Mouse (Mus musculus): ENCODE data around the gene Tctex1d1. TPM values are rescaled to one million over a fixed set of nuclear protein-coding genes. Genes with fewer than 3 reads are reported as not detected.

Tctex1d1 gene
- polyA plus RNA-seq, 1 experiment = not detected

- peak in 1 of 2 experiments; percentile 32 for DNase-seq (ENCODE audit: low read depth in 1 of 2, low spot score in 2 of 2)
- Histone ChIP-seq H3K36me3 (ENCODE audit: control insufficient read depth, insufficient read depth, low read length) (no peaks in the 10 kb centered on the region), H3K27me3 (ENCODE audit: control insufficient read depth, insufficient read depth, low read length) (no peaks in the 10 kb centered on the region), H3K4me3 (ENCODE audit: extremely low read depth, insufficient read depth, insufficient read length) (no peak overlapping the region), H3K4me1 (ENCODE audit: control insufficient read depth, insufficient read depth, insufficient read length) (no peaks in the 10 kb centered on the region), H3K27ac (ENCODE audit: insufficient read depth, low read length) (no peak overlapping the region)
- 1% methylated on average over 2 of the region's 2 CpGs for WGBS
- peak; percentile 52; the same call in 1 of the 2 replicates for TF ChIP-seq CTCF (IDR thresholded peaks at IDR 0.05; ENCODE audit: extremely low read depth, insufficient read depth, insufficient read length, insufficient replicate concordance)
- no peak for TF ChIP-seq POLR2A (IDR thresholded peaks at IDR 0.05; ENCODE audit: low read depth, low read length)
Observed at GRCm38 (mm10) chr4:102986917-102987316, 8.5 kb downstream of the Tctex1d1 start.

- H3K27ac ChIP-seq (ENCODE audit: insufficient read depth, low read length) = no peak overlapping the region
- no peaks in the 10 kb centered on the region for H3K4me1 ChIP-seq (ENCODE audit: control insufficient read depth, insufficient read depth, insufficient read length)
- no peak for DNase-seq (ENCODE audit: low read depth in 1 of 2, low spot score in 2 of 2)
- H3K36me3 ChIP-seq (ENCODE audit: control insufficient read depth, insufficient read depth, low read length) = no peaks in the 10 kb centered on the region
- H3K27me3 ChIP-seq (ENCODE audit: control insufficient read depth, insufficient read depth, low read length) = no peaks in the 10 kb centered on the region
- no peak overlapping the region for H3K4me3 ChIP-seq (ENCODE audit: extremely low read depth, insufficient read depth, insufficient read length)
- WGBS = 89% methylated on average over 4 of the region's 4 CpGs
- no peak for TF ChIP-seq POLR2A (IDR thresholded peaks at IDR 0.05; ENCODE audit: low read depth, low read length)
- no peak for TF ChIP-seq CTCF (IDR thresholded peaks at IDR 0.05; ENCODE audit: extremely low read depth, insufficient read depth, insufficient read length, insufficient replicate concordance)
Observed at GRCm38 (mm10) chr4:102987325-102987724, 8.9 kb downstream of the Tctex1d1 start.

GRCm38 (mm10) chr4:102987756-102988155 is 9.3 kb downstream of the Tctex1d1 start:
- TF ChIP-seq CTCF (IDR thresholded peaks at IDR 0.05; ENCODE audit: extremely low read depth, insufficient read depth, insufficient read length, insufficient replicate concordance) (no peak), POLR2A (IDR thresholded peaks at IDR 0.05; ENCODE audit: low read depth, low read length) (no peak)
- Histone ChIP-seq H3K36me3 (ENCODE audit: control insufficient read depth, insufficient read depth, low read length) (no peaks in the 10 kb centered on the region), H3K27me3 (ENCODE audit: control insufficient read depth, insufficient read depth, low read length) (no peaks in the 10 kb centered on the region), H3K4me3 (ENCODE audit: extremely low read depth, insufficient read depth, insufficient read length) (no peak overlapping the region), H3K27ac (ENCODE audit: insufficient read depth, low read length) (no peak overlapping the region), H3K4me1 (ENCODE audit: control insufficient read depth, insufficient read depth, insufficient read length) (no peaks in the 10 kb centered on the region)
- WGBS = 73% methylated on average over 2 of the region's 2 CpGs
- DNase-seq (ENCODE audit: low read depth in 1 of 2, low spot score in 2 of 2) = no peak

GRCm38 (mm10) chr4:102988526-102988925 is 10.1 kb downstream of the Tctex1d1 start:
- Histone ChIP-seq H3K4me3 (ENCODE audit: extremely low read depth, insufficient read depth, insufficient read length) (no peak overlapping the region), H3K36me3 (ENCODE audit: control insufficient read depth, insufficient read depth, low read length) (no peaks in the 10 kb centered on the region), H3K27ac (ENCODE audit: insufficient read depth, low read length) (no peak overlapping the region), H3K4me1 (ENCODE audit: control insufficient read depth, insufficient read depth, insufficient read length) (no peaks in the 10 kb centered on the region), H3K27me3 (ENCODE audit: control insufficient read depth, insufficient read depth, low read length) (no peaks in the 10 kb centered on the region)
- TF ChIP-seq CTCF (IDR thresholded peaks at IDR 0.05; ENCODE audit: extremely low read depth, insufficient read depth, insufficient read length, insufficient replicate concordance) (no peak), POLR2A (IDR thresholded peaks at IDR 0.05; ENCODE audit: low read depth, low read length) (no peak)
- 89% methylated on average over 6 of the region's 6 CpGs for WGBS
- DNase-seq (ENCODE audit: low read depth in 1 of 2, low spot score in 2 of 2) = no peak

- H3K27me3 ChIP-seq (ENCODE audit: control insufficient read depth, insufficient read depth, low read length) = no peaks in the 10 kb centered on the region
- WGBS = 67% methylated on average over 5 of the region's 5 CpGs
- no peaks in the 10 kb centered on the region for H3K4me1 ChIP-seq (ENCODE audit: control insufficient read depth, insufficient read depth, insufficient read length)
- DNase-seq (ENCODE audit: low read depth in 1 of 2, low spot score in 2 of 2) = no peak
- H3K27ac ChIP-seq (ENCODE audit: insufficient read depth, low read length) = no peak overlapping the region
- H3K36me3 ChIP-seq (ENCODE audit: control insufficient read depth, insufficient read depth, low read length) = no peaks in the 10 kb centered on the region
- no peak for TF ChIP-seq CTCF (IDR thresholded peaks at IDR 0.05; ENCODE audit: extremely low read depth, insufficient read depth, insufficient read length, insufficient replicate concordance)
- TF ChIP-seq POLR2A (IDR thresholded peaks at IDR 0.05; ENCODE audit: low read depth, low read length) = no peak
- H3K4me3 ChIP-seq (ENCODE audit: extremely low read depth, insufficient read depth, insufficient read length) = no peak overlapping the region
Observed at GRCm38 (mm10) chr4:102989391-102989790, 11.0 kb downstream of the Tctex1d1 start.

GRCm38 (mm10) chr4:102990016-102990415 is 11.6 kb downstream of the Tctex1d1 start:
- no peak for TF ChIP-seq CTCF (IDR thresholded peaks at IDR 0.05; ENCODE audit: extremely low read depth, insufficient read depth, insufficient read length, insufficient replicate concordance)
- no peak for TF ChIP-seq POLR2A (IDR thresholded peaks at IDR 0.05; ENCODE audit: low read depth, low read length)
- Histone ChIP-seq H3K4me1 (ENCODE audit: control insufficient read depth, insufficient read depth, insufficient read length) (no peaks in the 10 kb centered on the region), H3K4me3 (ENCODE audit: extremely low read depth, insufficient read depth, insufficient read length) (no peak overlapping the region), H3K36me3 (ENCODE audit: control insufficient read depth, insufficient read depth, low read length) (no peaks in the 10 kb centered on the region), H3K27me3 (ENCODE audit: control insufficient read depth, insufficient read depth, low read length) (no peaks in the 10 kb centered on the region), H3K27ac (ENCODE audit: insufficient read depth, low read length) (no peak overlapping the region)
- DNase-seq (ENCODE audit: low read depth in 1 of 2, low spot score in 2 of 2) = no peak
- WGBS = 84% methylated on average over 4 of the region's 4 CpGs

- DNase-seq (ENCODE audit: low read depth in 1 of 2, low spot score in 2 of 2) = no peak
- no peak overlapping the region for H3K4me3 ChIP-seq (ENCODE audit: extremely low read depth, insufficient read depth, insufficient read length)
- TF ChIP-seq CTCF (IDR thresholded peaks at IDR 0.05; ENCODE audit: extremely low read depth, insufficient read depth, insufficient read length, insufficient replicate concordance) (no peak), POLR2A (IDR thresholded peaks at IDR 0.05; ENCODE audit: low read depth, low read length) (no peak)
- no peaks in the 10 kb centered on the region for H3K27me3 ChIP-seq (ENCODE audit: control insufficient read depth, insufficient read depth, low read length)
- H3K27ac ChIP-seq (ENCODE audit: insufficient read depth, low read length) = no peak overlapping the region
- H3K4me1 ChIP-seq (ENCODE audit: control insufficient read depth, insufficient read depth, insufficient read length) = no peaks in the 10 kb centered on the region
- no peaks in the 10 kb centered on the region for H3K36me3 ChIP-seq (ENCODE audit: control insufficient read depth, insufficient read depth, low read length)
- WGBS = 50% methylated on average over 11 of the region's 11 CpGs
Observed at GRCm38 (mm10) chr4:102990595-102991340, 12.4 kb downstream of the Tctex1d1 start.
